Mouse (Mus musculus) liver, embryonic 12.5 days (tissue): ENCODE results near the gene Frmd8. TPM values are rescaled to one million over a fixed set of nuclear protein-coding genes. Genes with fewer than 3 reads are reported as not detected.
"Not testable (repeated sequence)": the region's sequence is repeated elsewhere in the genome, so short reads cannot be mapped to it uniquely, and the experiment has no call there.

Experiments
- ATAC-seq: fragments of 200-750 bp; cut with Nextera tagmentation; 2 replicates; pipeline ENCODE4 v1.8.0; 2017; ENCODE audit warnings: moderate number of reproducible peaks, mild to moderate bottlenecking, moderate library complexity
- H3K27ac ChIP-seq: fragments of 300-500 bp; sonication (generic); 2 replicates; pipeline ENCODE4 v1.5.1; 2016; ENCODE audit warnings: mild to moderate bottlenecking
- H3K27me3 ChIP-seq: fragments of 300-500 bp; sonication (generic); replicated peaks from 2 replicates; pipeline ENCODE4 v1.6.1; 2016; ENCODE audit warnings: mild to moderate bottlenecking, moderate library complexity
- H3K36me3 ChIP-seq: fragments of 300-500 bp; sonication (generic); 2 replicates; pipeline ENCODE4 v1.6.1; 2016; ENCODE audit warnings: mild to moderate bottlenecking, moderate library complexity
- H3K4me1 ChIP-seq: fragments of 300-500 bp; sonication (generic); 2 replicates; pipeline ENCODE4 v1.6.1; 2016
- H3K4me2 ChIP-seq: fragments of 300-500 bp; sonication (generic); 2 replicates; pipeline ENCODE4 v1.6.1; 2016; ENCODE audit warnings: mild to moderate bottlenecking, moderate library complexity
- H3K4me3 ChIP-seq: fragments of 300-500 bp; sonication (generic); 2 replicates; pipeline ENCODE4 v1.5.1; 2016; ENCODE audit warnings: mild to moderate bottlenecking, moderate library complexity
- H3K9ac ChIP-seq: fragments of 300-500 bp; sonication (generic); 2 replicates; pipeline ENCODE4 v1.6.1; 2016; ENCODE audit warnings: mild to moderate bottlenecking, moderate library complexity
- H3K9me3 ChIP-seq: fragments of 300-500 bp; sonication (generic); replicated peaks from 2 replicates; pipeline ENCODE4 v1.6.1; 2016; ENCODE audit warnings: mild to moderate bottlenecking, moderate library complexity
- WGBS: fragments of 180-500 bp; shearing (Covaris S2); methylation state at CpG from one replicate; pipeline ENCODE4 v1.1.7; 2016; ENCODE audit not compliant: insufficient replicate concordance; 5-methylcytosine and 5-hydroxymethylcytosine counted together
- polyA plus RNA-seq: library from polyadenylated mRNA; unstranded; fragments of >200 nt; fragmentation: Nextera tagmentation; extraction: Ambion mirVana; gene quantifications from 2 replicates; pipeline ENCODE4 v1.2.1, GENCODE M21; 2016

Gene Frmd8
- polyA plus RNA-seq, 1 experiment from 2014 or later = 22.1 TPM

GRCm38 (mm10) chr19:5907275-5907674 is 32.2 kb upstream of the Frmd8 start:
- Histone ChIP-seq H3K4me3 (no peak overlapping the region), H3K27ac (no peak overlapping the region)
- WGBS = 82% methylated on average over 3 of the region's 3 CpGs

DNA sequence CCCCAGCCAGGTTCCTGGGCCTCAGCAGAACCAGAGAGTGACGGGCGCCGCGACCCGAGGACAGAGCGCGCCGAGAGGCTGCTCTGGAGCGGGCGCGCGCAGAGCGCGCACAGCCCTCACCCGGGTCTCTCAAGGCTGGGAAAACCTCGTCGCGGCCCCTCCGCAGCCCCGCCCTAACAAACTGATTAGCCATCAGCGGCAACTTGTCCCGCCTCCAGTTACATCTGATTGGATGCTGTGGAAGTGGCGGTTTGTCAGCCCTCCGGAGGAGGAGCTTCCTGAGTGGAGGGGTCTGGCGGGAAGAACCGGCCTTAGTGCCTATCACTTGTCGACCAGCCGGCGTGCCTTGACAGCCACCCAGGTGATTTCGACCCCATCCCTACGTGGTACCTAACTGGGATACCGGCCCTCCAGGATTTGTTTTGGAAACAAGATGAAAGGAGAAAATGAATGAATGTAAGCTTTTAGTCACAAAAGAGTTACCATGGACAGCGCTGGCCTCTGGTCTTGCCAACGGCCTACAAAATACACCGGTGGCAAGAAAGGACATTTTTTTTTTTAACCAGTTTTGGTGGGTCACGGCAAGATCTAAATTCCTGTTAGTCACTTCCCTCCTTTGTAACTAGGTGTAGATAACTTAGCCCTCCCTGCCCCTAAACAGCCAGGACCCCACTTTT is 19.1 kb upstream of the Frmd8 start, which contains the start of gene Tigd3:
TSS of gene Tigd3 (minus strand) at position 148 of the 677 bp plus-strand sequence.
- Histone ChIP-seq H3K27me3 (no peaks in the 10 kb centered on the region), H3K9ac (peak within 1 kb of the TSS; percentile 91), H3K9me3 (no peaks in the 10 kb centered on the region), H3K36me3 (peaks cover 55% of the 10 kb centered on the region), H3K4me3 (peak within 1 kb of the TSS; percentile 70), H3K27ac (peak within 1 kb of the TSS; percentile 86), H3K4me2 (peak within 1 kb of the TSS; percentile 96), H3K4me1 (peaks cover 29% of the 10 kb centered on the region)
- ATAC-seq = peak; percentile 93
- 4% methylated on average over 36 of the region's 36 CpGs for WGBS

More at GRCm38 (mm10) chr19:5907275-5907674, 32.2 kb upstream of the Frmd8 start:
- H3K36me3 ChIP-seq = peaks cover 64% of the 10 kb centered on the region
- H3K27me3 ChIP-seq = no peaks in the 10 kb centered on the region
- H3K4me1 ChIP-seq = peaks cover 25% of the 10 kb centered on the region
- no peak overlapping the region for H3K4me2 ChIP-seq
- no peak overlapping the region for H3K9ac ChIP-seq
- no peak for ATAC-seq
- no peaks in the 10 kb centered on the region for H3K9me3 ChIP-seq

GRCm38 (mm10) chr19:5893282-5894001 is 18.4 kb upstream of the Frmd8 start:
- H3K4me3 ChIP-seq = peak overlapping the region; percentile 70
- H3K9ac ChIP-seq = peak overlapping the region; percentile 91
- peak overlapping the region; percentile 96 for H3K4me2 ChIP-seq
- ATAC-seq = peak; percentile 38
- WGBS = 13% methylated on average over 29 of the region's 31 CpGs
- peaks cover 29% of the 10 kb centered on the region for H3K4me1 ChIP-seq
- H3K36me3 ChIP-seq = peaks cover 51% of the 10 kb centered on the region
- no peaks in the 10 kb centered on the region for H3K9me3 ChIP-seq
- H3K27ac ChIP-seq = peak overlapping the region; percentile 86
- H3K27me3 ChIP-seq = no peaks in the 10 kb centered on the region

GRCm38 (mm10) chr19:5892735-5893134 is 17.7 kb upstream of the Frmd8 start:
- peak overlapping the region; percentile 91 for H3K9ac ChIP-seq
- H3K4me2 ChIP-seq = peak overlapping the region; percentile 96
- no peaks in the 10 kb centered on the region for H3K9me3 ChIP-seq
- WGBS = 94% methylated on average over 13 of the region's 13 CpGs
- H3K4me1 ChIP-seq = peaks cover 35% of the 10 kb centered on the region
- H3K27ac ChIP-seq = no peak overlapping the region; the same call in 1 of the 2 replicates
- ATAC-seq = no peak
- peak overlapping the region; percentile 70 for H3K4me3 ChIP-seq
- no peaks in the 10 kb centered on the region for H3K27me3 ChIP-seq
- peaks cover 44% of the 10 kb centered on the region for H3K36me3 ChIP-seq

DNA sequence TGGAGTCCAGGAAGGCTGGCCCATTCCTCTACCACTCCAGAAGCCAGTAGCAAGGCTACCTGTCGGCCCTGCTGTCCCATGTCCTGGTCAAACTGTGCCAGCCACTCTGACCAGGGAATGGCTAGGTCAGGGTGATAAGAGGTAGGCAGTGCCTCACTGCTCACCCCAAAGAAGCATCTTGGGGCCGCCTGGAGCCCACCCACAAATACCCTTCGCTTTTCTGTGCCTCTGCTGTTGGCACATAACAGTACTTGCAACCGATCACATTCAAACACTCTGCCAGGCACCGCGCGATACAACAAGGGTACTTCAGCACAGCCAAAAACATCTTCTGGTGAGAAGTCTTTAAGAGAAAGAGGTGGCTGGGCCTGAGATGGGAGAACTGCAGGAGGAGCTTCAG is 17.2 kb upstream of the Frmd8 start:
- Histone ChIP-seq H3K9ac (no peak overlapping the region), H3K4me3 (no peak overlapping the region), H3K36me3 (peaks cover 39% of the 10 kb centered on the region), H3K27ac (no peak overlapping the region), H3K4me2 (peak overlapping the region; percentile 96; the same call in 1 of the 2 replicates), H3K27me3 (no peaks in the 10 kb centered on the region), H3K9me3 (no peaks in the 10 kb centered on the region), H3K4me1 (peaks cover 38% of the 10 kb centered on the region)
- WGBS = 84% methylated on average over 7 of the region's 7 CpGs
- no peak for ATAC-seq

- Histone ChIP-seq H3K4me1 (peaks cover 44% of the 10 kb centered on the region), H3K27ac (no peak overlapping the region), H3K36me3 (peaks cover 35% of the 10 kb centered on the region), H3K27me3 (no peaks in the 10 kb centered on the region), H3K9me3 (no peaks in the 10 kb centered on the region), H3K4me2 (no peak overlapping the region), H3K4me3 (no peak overlapping the region), H3K9ac (no peak overlapping the region)
- WGBS = 91% methylated on average over 12 of the region's 12 CpGs
- ATAC-seq = no peak
Observed at GRCm38 (mm10) chr19:5891521-5892258, 16.6 kb upstream of the Frmd8 start.

GRCm38 (mm10) chr19:5889211-5889610 is 14.1 kb upstream of the Frmd8 start:
- no peaks in the 10 kb centered on the region for H3K27me3 ChIP-seq
- H3K36me3 ChIP-seq = peaks cover 13% of the 10 kb centered on the region
- H3K4me2 ChIP-seq = no peak overlapping the region
- no peak overlapping the region for H3K9ac ChIP-seq
- H3K27ac ChIP-seq = no peak overlapping the region
- H3K9me3 ChIP-seq = no peaks in the 10 kb centered on the region
- H3K4me1 ChIP-seq = peaks cover 50% of the 10 kb centered on the region
- H3K4me3 ChIP-seq = no peak overlapping the region
- no peak for ATAC-seq
- WGBS = 74% methylated on average over 4 of the region's 4 CpGs

DNA sequence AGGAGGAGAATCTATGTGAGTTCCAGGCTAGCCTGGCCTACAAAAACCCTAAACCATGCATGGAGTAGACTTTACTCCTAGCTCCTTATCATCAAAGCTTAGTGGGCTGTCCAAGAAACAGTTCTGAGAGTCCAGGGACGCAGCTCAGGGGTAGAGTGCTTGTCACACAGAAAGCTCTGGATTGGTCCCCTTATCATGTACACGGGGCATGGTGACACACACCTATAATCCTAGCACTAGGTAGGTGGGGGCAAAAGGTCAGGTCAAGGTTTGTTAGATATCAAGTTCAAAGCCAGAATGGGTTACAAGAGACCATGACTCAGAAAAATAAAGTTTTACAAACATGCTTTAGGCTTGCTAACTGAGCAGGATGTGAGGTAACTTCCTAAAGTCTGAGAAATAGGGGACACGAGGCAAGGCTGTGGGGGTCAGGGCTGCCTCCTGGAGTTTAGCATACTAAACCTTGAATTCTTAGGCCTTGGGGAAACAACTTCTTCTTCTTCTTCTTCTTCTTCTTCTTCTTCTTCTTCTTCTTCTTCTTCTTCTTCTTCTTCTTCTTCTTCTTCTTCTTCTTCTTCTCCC is 12.3 kb upstream of the Frmd8 start:
- Histone ChIP-seq H3K4me1 (peaks cover 55% of the 10 kb centered on the region), H3K27ac (no peak overlapping the region; the same call in 1 of the 2 replicates)
- ATAC-seq = no peak

DNA sequence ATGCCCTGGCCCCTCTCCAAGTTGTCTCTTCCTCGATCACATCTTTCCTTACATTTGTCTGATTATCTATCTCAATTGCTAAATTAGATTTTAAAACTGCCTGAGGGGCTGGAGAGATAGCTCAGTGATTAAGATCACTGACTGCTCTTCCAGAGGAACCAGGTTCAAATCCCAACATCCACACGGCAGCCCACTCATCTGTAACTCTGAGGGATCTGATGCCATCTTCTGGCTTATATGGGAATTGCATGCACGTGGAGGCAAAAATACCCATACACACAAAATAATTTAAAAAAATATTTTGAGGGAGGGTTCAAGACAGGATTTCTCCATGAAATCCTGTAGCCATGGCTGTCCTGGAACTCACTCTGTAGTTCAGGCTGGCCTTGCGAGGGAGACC is 10.8 kb upstream of the Frmd8 start:
- H3K4me1 ChIP-seq = peaks cover 58% of the 10 kb centered on the region
- H3K9ac ChIP-seq = no peak overlapping the region
- ATAC-seq = no peak

More for the DNA sequence above, 12.3 kb upstream of the Frmd8 start:
- WGBS = 42% methylated on average over 3 of the region's 3 CpGs
- Histone ChIP-seq H3K4me2 (no peak overlapping the region), H3K9me3 (no peaks in the 10 kb centered on the region), H3K9ac (no peak overlapping the region; the same call in 1 of the 2 replicates), H3K36me3 (peaks cover 9% of the 10 kb centered on the region), H3K27me3 (no peaks in the 10 kb centered on the region), H3K4me3 (no peak overlapping the region)

GRCm38 (mm10) chr19:5883935-5884334 is 8.9 kb upstream of the Frmd8 start:
- H3K4me1 ChIP-seq = peaks cover 70% of the 10 kb centered on the region
- H3K27ac ChIP-seq = peak overlapping the region; percentile 84
- peak overlapping the region; percentile 50; the same call in 1 of the 2 replicates for H3K9ac ChIP-seq
- no peak overlapping the region for H3K4me3 ChIP-seq
- H3K4me2 ChIP-seq = peak overlapping the region; percentile 38
- peak; percentile 92 for ATAC-seq
- H3K9me3 ChIP-seq = no peaks in the 10 kb centered on the region
- 14% methylated on average over 1 of the region's 1 CpGs for WGBS
- no peaks in the 10 kb centered on the region for H3K27me3 ChIP-seq
- peaks cover 5% of the 10 kb centered on the region; the same call in 1 of the 2 replicates for H3K36me3 ChIP-seq

More for the DNA sequence above, 10.8 kb upstream of the Frmd8 start:
- Histone ChIP-seq H3K27ac (no peak overlapping the region), H3K36me3 (no peaks in the 10 kb centered on the region), H3K4me3 (no peak overlapping the region), H3K27me3 (no peaks in the 10 kb centered on the region), H3K4me2 (no peak overlapping the region), H3K9me3 (no peaks in the 10 kb centered on the region)
- WGBS = 51% methylated on average over 4 of the region's 4 CpGs

- not testable (repeated sequence) for H3K9me3 ChIP-seq, H3K36me3 ChIP-seq, H3K27me3 ChIP-seq, ATAC-seq, H3K27ac ChIP-seq, H3K4me2 ChIP-seq, H3K4me3 ChIP-seq, H3K9ac ChIP-seq
- H3K4me1 ChIP-seq = peaks cover 78% of the 10 kb centered on the region
- WGBS = 58% methylated on average over 5 of the region's 5 CpGs
Observed at GRCm38 (mm10) chr19:5882079-5882478, 7.0 kb upstream of the Frmd8 start.
